Mouse (Mus musculus) limb, embryonic 14.5 days (tissue): ENCODE data around the gene Nme7. TPM values are rescaled to one million over a fixed set of nuclear protein-coding genes. Genes with fewer than 3 reads are reported as not detected.

Experiments used
- ATAC-seq: fragments of 200-750 bp; cut with Nextera tagmentation; 2 replicates; pipeline ENCODE4 v1.8.0; 2017; ENCODE audit warnings: low read depth, moderate number of reproducible peaks, moderate TSS enrichment; ENCODE audit not compliant: low FRiP score
- DNase-seq: peaks from one replicate; pipeline ENCODE4 v3.0.0-alpha.2; 2015; ENCODE audit warnings: low spot score
- H3K27ac ChIP-seq: fragments of 300-500 bp; sonication (generic); replicated peaks from 2 replicates; pipeline ENCODE4 v1.5.1; 2014; ENCODE audit warnings: low read depth, mild to moderate bottlenecking, low read length, moderate library complexity, mixed read lengths
- H3K27me3 ChIP-seq: fragments of 300-500 bp; sonication (generic); 2 replicates; pipeline ENCODE4 v1.6.1; 2014; ENCODE audit warnings: low read length, mixed read lengths; ENCODE audit not compliant: control insufficient read depth, insufficient read depth
- H3K36me3 ChIP-seq: fragments of 300-500 bp; sonication (generic); 2 replicates; pipeline ENCODE4 v1.6.1; 2014; ENCODE audit warnings: mild to moderate bottlenecking, low read length, moderate library complexity, mixed read lengths; ENCODE audit not compliant: control insufficient read depth, insufficient read depth
- H3K4me1 ChIP-seq: fragments of 300-500 bp; sonication (generic); 2 replicates; pipeline ENCODE4 v1.6.1; 2014; ENCODE audit warnings: antibody characterized with exemption, low read length, mixed read lengths; ENCODE audit not compliant: control insufficient read depth, insufficient read depth
- H3K4me2 ChIP-seq: fragments of 300-500 bp; sonication (generic); replicated peaks from 2 replicates; pipeline ENCODE4 v1.6.1; 2014; ENCODE audit warnings: low read depth, mild to moderate bottlenecking, low read length, moderate library complexity; ENCODE audit not compliant: severe bottlenecking
- H3K4me3 ChIP-seq: fragments of 300-500 bp; sonication (generic); replicated peaks from 2 replicates; pipeline ENCODE4 v1.5.1; 2014; ENCODE audit warnings: low read length
- H3K9ac ChIP-seq: fragments of 300-500 bp; sonication (generic); 2 replicates; pipeline ENCODE4 v1.6.1; 2014; ENCODE audit warnings: mild to moderate bottlenecking, low read depth, low read length, moderate library complexity; ENCODE audit not compliant: severe bottlenecking
- H3K9me3 ChIP-seq: fragments of 300-500 bp; sonication (generic); 2 replicates; pipeline ENCODE4 v1.6.1; 2016; ENCODE audit warnings: low read length; ENCODE audit not compliant: control insufficient read depth
- POLR2A ChIP-seq: fragments of 200-500 bp; IDR thresholded peaks from 2 replicates; pipeline ENCODE4 v1.8.0; 2012; ENCODE audit warnings: inconsistent platforms, mild to moderate bottlenecking, moderate library complexity, borderline replicate concordance; ENCODE audit not compliant: insufficient read depth, insufficient read length; ENCODE audit errors: extremely low read depth
- WGBS: fragments of 180-500 bp; shearing (Covaris S2); extraction: QIAGEN DNeasy Blood & Tissue Kit; methylation state at CpG from one replicate; pipeline ENCODE4 v1.1.7; 2014; 5-methylcytosine and 5-hydroxymethylcytosine counted together
- polyA plus RNA-seq, 2 experiments: library from polyadenylated mRNA; depleted of rRNA in 1 of 2; stranded (reverse) in 1 of 2; unstranded in 1 of 2; fragments of >200 nt; fragmentation: Nextera tagmentation in 1 of 2; extraction: Ambion mirVana in 1 of 2; gene quantifications; 2 replicates each; pipeline versions ENCODE4 v1.2.1 to v1.2.3; 2012 to 2014

The Nme7 gene
- polyA plus RNA-seq, 2 experiments: 22.1 to 31.2 TPM

DNA sequence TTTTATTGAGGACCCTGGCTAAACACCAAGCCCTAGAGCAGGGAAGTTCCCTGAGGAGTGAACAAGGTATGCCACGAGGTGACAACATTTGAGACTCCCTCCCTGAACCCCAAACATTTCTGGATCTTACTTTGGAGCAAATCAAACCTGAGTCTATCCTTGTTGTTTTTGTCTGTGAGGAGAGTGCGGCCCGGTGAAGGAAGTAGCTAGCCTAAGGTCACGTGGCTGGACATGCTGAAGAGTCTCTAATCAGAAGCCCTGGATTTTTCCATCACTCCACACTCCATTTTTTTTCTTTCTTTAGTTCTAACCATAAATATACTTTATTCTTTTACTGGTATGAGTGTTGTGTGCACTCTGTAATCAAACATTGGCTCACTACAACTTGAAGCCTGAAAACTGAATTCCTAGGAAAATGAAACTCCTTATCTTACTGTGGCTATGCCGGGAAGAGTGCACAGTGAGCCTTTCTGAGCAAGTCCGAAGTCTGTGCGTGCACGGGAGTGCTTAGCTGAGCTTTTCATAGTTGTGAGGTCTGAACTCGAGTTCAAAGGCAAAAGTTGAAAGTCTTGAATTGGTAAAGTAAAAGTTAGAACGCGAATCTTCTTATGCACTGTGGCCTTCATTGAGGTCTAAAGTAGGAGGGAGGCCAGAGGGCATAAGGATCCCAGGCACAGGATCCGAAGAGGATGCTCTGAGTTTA, 112.9 kb downstream of the Nme7 start:
- Histone ChIP-seq H3K9ac (no peak overlapping the region), H3K36me3 (no peaks in the 10 kb centered on the region), H3K27ac (no peak overlapping the region), H3K27me3 (no peaks in the 10 kb centered on the region), H3K4me2 (no peak overlapping the region), H3K4me3 (no peak overlapping the region), H3K4me1 (no peaks in the 10 kb centered on the region), H3K9me3 (no peaks in the 10 kb centered on the region)
- ATAC-seq (no peak), DNase-seq (no peak)
- TF ChIP-seq POLR2A: no peak
- WGBS: 92% methylated on average over 12 of the region's 12 CpGs

DNA sequence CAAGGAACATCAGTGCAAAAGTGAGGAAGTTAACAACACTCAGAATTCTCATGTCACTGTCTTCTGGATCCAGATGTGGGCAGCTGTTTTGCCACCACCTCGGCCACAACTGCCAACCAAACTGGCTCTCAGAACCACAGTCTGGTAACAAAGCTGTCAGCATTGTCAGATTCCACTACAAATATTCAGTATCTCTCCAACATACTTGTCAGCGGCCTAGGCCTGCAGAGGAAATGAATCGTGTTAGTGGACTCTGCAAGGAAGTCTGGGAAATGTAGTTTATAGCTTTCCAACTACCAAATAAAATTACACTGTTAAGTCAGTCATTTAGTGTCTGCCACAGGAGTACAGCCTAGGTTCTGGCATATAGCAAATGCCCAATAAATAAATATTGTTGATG, 113.7 kb downstream of the Nme7 start:
- TF ChIP-seq POLR2A: no peak
- Histone ChIP-seq H3K4me3 (no peak overlapping the region), H3K27ac (no peak overlapping the region), H3K9me3 (no peaks in the 10 kb centered on the region), H3K36me3 (no peaks in the 10 kb centered on the region), H3K4me1 (no peaks in the 10 kb centered on the region), H3K9ac (no peak overlapping the region), H3K27me3 (no peaks in the 10 kb centered on the region), H3K4me2 (no peak overlapping the region)
- WGBS: 68% methylated on average over 3 of the region's 3 CpGs
- ATAC-seq (no peak), DNase-seq (no peak)

DNA sequence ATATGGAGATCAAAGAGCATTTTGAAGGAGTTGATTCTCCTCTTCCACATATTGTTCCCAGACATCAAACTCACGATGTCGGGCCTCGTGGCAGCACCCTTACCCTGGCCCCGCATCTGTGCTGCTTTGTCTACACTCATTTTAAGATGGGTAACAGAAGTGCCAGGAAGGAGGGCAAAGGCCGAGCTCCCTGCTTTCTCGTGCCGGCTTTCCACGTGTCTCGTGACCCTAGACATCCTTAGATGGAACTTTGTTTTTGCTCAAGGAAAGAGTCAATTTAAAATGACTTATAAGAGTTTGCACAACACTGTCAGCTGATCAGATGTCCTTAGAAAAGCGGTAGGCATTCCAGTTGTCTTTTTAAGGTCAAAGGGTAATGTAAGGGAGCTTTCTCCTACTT, 114.4 kb downstream of the Nme7 start:
- no peak overlapping the region for H3K27ac ChIP-seq
- H3K27me3 ChIP-seq: no peaks in the 10 kb centered on the region
- ATAC-seq (no peak), DNase-seq (no peak)
- H3K4me2 ChIP-seq: no peak overlapping the region
- WGBS: 72% methylated on average over 10 of the region's 10 CpGs
- no peak overlapping the region for H3K9ac ChIP-seq
- H3K4me1 ChIP-seq: no peaks in the 10 kb centered on the region
- H3K9me3 ChIP-seq: no peaks in the 10 kb centered on the region
- H3K4me3 ChIP-seq: no peak overlapping the region
- H3K36me3 ChIP-seq: no peaks in the 10 kb centered on the region
- no peak for TF ChIP-seq POLR2A

DNA sequence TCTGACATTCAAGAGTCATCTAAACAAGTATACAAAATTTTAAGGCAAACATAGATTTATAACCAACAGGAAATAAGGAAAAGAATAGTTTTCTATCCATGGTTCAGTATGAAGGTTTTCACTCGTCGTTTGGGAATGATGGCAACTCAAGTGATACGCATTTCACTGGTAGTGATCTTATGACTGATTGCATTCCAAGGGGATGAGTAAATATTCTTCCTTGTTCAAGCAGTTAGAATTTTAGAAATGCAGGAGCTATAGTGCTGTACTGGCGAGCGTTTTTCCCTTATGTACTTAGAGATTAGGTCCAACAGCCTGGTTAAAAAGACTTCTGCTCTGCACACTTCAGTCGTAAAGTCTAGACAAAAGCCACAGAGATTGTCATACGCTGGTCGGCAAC, 115.5 kb downstream of the Nme7 start:
- H3K4me1 ChIP-seq: no peaks in the 10 kb centered on the region
- H3K9ac ChIP-seq: no peak overlapping the region
- no peak for TF ChIP-seq POLR2A
- no peak overlapping the region for H3K27ac ChIP-seq
- H3K9me3 ChIP-seq: no peaks in the 10 kb centered on the region
- no peak overlapping the region for H3K4me2 ChIP-seq
- ATAC-seq: no peak
- H3K36me3 ChIP-seq: no peaks in the 10 kb centered on the region
- no peaks in the 10 kb centered on the region for H3K27me3 ChIP-seq
- 74% methylated on average over 8 of the region's 8 CpGs for WGBS
- H3K4me3 ChIP-seq: no peak overlapping the region
- no peak for DNase-seq

DNA sequence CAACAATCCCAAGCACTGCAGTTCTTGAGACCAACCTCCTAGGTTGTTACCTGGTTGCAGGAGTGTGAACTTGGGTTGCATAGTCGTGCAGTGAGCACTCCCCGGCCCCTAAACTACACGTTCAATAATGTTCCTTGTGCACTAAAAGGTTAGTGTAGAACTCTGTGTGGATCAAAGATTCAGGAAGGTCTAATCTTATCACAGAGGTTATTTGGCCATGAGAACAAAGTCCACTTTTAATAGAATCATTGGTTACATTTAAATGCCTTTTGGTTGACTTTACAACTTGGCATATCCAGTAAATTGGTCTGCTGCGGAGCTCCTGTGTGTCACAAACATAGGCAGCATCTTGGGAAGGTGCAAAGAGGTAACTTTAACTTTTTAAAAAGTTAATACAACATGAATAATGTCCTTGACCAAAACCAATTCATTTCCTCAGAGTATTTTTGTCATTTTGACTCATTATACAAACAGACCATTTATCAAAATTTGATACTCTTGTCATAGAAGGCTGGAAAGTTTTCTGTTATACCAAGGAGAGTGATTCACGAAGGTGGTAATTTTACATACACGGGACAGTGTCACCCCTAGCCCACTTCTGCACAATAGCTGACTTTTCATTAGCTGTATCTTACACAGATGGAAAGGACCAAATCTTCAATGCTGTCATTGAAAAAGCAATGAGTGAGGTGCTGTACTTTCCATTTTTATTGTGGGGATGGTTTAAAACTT, 116.9 kb downstream of the Nme7 start:
- Histone ChIP-seq H3K4me3 (no peak overlapping the region), H3K4me2 (no peak overlapping the region), H3K27me3 (no peaks in the 10 kb centered on the region), H3K27ac (no peak overlapping the region), H3K4me1 (no peaks in the 10 kb centered on the region), H3K9me3 (no peaks in the 10 kb centered on the region), H3K36me3 (no peaks in the 10 kb centered on the region), H3K9ac (no peak overlapping the region)
- 82% methylated on average over 6 of the region's 6 CpGs for WGBS
- DNase-seq (no peak), ATAC-seq (no peak)
- no peak for TF ChIP-seq POLR2A
